Mouse (Mus musculus) megakaryocyte, embryonic 14.5 days (primary cell): ENCODE measurements around the gene Jsrp1.

Experiments
- FLI1 ChIP-seq: IDR thresholded peaks from 2 replicates; pipeline ENCODE4 v1.6.1; 2012; ENCODE audit warnings: low read length, inconsistent platforms, mixed read lengths
- GATA1 ChIP-seq: IDR thresholded peaks from 3 replicates; pipeline ENCODE4 v1.6.1; 2012; ENCODE audit warnings: mixed read lengths, low read length, inconsistent platforms, borderline replicate concordance

- TF ChIP-seq GATA1, result no peak
- no peak for TF ChIP-seq FLI1
These were observed 36.2 kb downstream of the Jsrp1 start for GRCm38 (mm10) chr10:80777123-80777522.
